Mouse (Mus musculus): ENCODE results near the gene Mgam. TPM values are rescaled to one million over a fixed set of nuclear protein-coding genes. Genes with fewer than 3 reads are reported as not detected.

The Mgam gene
- polyA plus RNA-seq, 1 experiment = 2.3 TPM

DNA sequence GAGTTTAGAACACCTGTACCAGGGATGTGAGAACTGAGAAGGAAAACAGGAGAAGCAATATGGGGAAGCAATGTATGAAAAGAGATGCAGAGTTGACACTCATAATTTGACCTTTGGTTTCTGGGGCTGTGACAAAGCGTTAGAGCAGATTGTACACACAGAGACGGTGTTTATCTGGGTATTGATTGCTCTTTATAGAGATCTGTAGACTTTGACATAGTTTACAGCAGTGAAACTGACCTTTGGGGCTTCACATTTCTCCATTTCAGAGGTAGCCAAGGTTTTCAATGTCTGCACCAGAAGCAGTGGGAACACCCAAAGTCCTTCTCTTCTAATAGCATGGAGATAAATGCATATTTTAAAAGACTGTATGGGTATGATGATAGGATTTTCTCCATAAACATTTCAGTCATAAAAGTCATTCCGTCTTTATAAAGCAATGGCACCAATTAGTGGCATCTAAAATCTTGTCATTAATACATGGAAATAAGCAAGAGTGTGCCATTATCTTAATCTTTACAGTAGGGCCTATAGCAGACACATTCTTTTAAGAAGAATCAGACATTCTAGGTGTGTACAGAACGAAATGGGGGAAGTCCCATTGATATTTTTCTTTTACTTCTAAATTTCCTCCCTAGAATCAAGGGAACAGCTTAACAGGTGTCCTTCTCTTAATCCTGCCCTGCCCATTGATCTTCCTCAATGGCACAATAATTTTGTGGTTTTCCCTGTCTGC, 166.6 kb downstream of the Mgam start:
- H3K4me3 ChIP-seq (ENCODE audit: control insufficient read depth, low read depth, low read length) = no peak overlapping the region
- H3K27ac ChIP-seq (ENCODE audit: control insufficient read depth, insufficient read depth, low read depth, low read length) = no peak overlapping the region
- no peak for TF ChIP-seq POLR2A (IDR thresholded peaks at IDR 0.05; ENCODE audit: control insufficient read depth, low read depth, low read length)
- TF ChIP-seq CTCF (IDR thresholded peaks at IDR 0.05; ENCODE audit: control insufficient read depth, insufficient read depth, insufficient replicate concordance, low read depth, low read length) = no peak
- H3K4me1 ChIP-seq (ENCODE audit: control insufficient read depth, insufficient read depth, low read length) = no peaks in the 10 kb centered on the region
- H3K36me3 ChIP-seq (ENCODE audit: control insufficient read depth, insufficient read depth, low read length) = no peaks in the 10 kb centered on the region
- no peaks in the 10 kb centered on the region for H3K27me3 ChIP-seq (ENCODE audit: control insufficient read depth, insufficient read depth, low read length)

DNA sequence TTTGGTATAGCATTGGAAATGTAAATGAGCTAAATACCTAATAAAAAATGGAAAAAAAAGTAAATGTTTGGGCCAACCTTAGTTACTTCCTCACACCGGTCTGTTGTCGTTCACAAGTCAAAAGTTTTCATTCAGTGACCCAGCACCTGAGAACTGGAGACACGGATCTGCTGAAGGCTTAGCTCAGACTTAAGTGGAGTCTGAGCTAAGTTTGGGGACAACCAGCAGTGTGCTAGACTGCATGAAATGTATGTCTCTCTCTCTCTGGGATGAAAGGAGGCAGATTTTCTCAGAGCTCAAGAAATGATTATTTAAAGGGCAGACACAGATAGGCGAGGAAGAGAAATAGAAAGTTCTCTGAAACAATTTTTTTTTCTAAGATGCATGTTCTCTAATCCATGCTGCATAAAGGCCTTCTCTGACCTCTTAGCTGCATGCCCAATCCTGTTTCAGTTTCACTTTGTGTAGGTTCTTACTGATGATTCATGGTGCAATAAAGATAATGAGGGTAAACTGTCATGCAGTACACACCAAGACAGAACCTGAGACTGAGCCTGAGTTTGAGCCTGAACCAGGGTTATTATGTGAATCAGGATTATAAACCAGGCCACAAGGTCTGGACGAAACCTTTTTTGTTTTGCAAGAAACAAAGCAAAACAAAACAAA, 189.7 kb downstream of the Mgam start:
- no peak for TF ChIP-seq POLR2A (IDR thresholded peaks at IDR 0.05; ENCODE audit: control insufficient read depth, low read depth, low read length)
- TF ChIP-seq CTCF (IDR thresholded peaks at IDR 0.05; ENCODE audit: control insufficient read depth, insufficient read depth, insufficient replicate concordance, low read depth, low read length) = no peak
- Histone ChIP-seq H3K27ac (ENCODE audit: control insufficient read depth, insufficient read depth, low read depth, low read length) (no peak overlapping the region), H3K4me1 (ENCODE audit: control insufficient read depth, insufficient read depth, low read length) (no peaks in the 10 kb centered on the region), H3K27me3 (ENCODE audit: control insufficient read depth, insufficient read depth, low read length) (no peaks in the 10 kb centered on the region), H3K4me3 (ENCODE audit: control insufficient read depth, low read depth, low read length) (no peak overlapping the region), H3K36me3 (ENCODE audit: control insufficient read depth, insufficient read depth, low read length) (no peaks in the 10 kb centered on the region)

Other genes starting within 250 kb of the Mgam start
- 1.4 and 3.2 TPM in 2 replicates for gene E330009J07Rik, start 192.7 kb upstream of the Mgam start, polyA plus RNA-seq (2012; rRNA removed)
- gene Wee2, start 189.7 kb upstream of the Mgam start, polyA plus RNA-seq (2012; rRNA removed) = 0.16 TPM in 1 of 2 replicates, not detected in the other
- gene Ssbp1, start 157.5 kb upstream of the Mgam start, polyA plus RNA-seq (2012; rRNA removed) = 5.0 and 7.4 TPM in 2 replicates
- 0.12 TPM in 1 of 2 replicates, not detected in the other for gene Tas2r137, start 137.6 kb upstream of the Mgam start, polyA plus RNA-seq (2012; rRNA removed)
- gene Tas2r108, start 135.3 kb upstream of the Mgam start, polyA plus RNA-seq (2012; rRNA removed) = 0.10 TPM in 1 of 2 replicates, not detected in the other
- gene Prss37, start 109.3 kb upstream of the Mgam start, polyA plus RNA-seq (2012; rRNA removed) = 233 and 273 TPM in 2 replicates
- not detected in 2 replicates for gene Olfr461, start 73.8 kb upstream of the Mgam start, polyA plus RNA-seq (2012; rRNA removed)
- 0.19 TPM in 1 of 2 replicates, not detected in the other for gene Olfr460, start 59.3 kb upstream of the Mgam start, polyA plus RNA-seq (2012; rRNA removed)
- 0.24 TPM in 1 of 2 replicates, not detected in the other for gene Clec5a, start 43.0 kb upstream of the Mgam start, polyA plus RNA-seq (2012; rRNA removed)
- not detected in 2 replicates for gene Tas2r138, start 15.5 kb upstream of the Mgam start, polyA plus RNA-seq (2012; rRNA removed)

All from testis, adult 2 months (tissue).